Mouse (Mus musculus): Measurements from ENCODE around the gene Rpp25l.
"Not testable (repeated sequence)": the region's sequence is repeated elsewhere in the genome, so short reads cannot be mapped to it uniquely, and the experiment has no call there.

Gene Rpp25l

DNA sequence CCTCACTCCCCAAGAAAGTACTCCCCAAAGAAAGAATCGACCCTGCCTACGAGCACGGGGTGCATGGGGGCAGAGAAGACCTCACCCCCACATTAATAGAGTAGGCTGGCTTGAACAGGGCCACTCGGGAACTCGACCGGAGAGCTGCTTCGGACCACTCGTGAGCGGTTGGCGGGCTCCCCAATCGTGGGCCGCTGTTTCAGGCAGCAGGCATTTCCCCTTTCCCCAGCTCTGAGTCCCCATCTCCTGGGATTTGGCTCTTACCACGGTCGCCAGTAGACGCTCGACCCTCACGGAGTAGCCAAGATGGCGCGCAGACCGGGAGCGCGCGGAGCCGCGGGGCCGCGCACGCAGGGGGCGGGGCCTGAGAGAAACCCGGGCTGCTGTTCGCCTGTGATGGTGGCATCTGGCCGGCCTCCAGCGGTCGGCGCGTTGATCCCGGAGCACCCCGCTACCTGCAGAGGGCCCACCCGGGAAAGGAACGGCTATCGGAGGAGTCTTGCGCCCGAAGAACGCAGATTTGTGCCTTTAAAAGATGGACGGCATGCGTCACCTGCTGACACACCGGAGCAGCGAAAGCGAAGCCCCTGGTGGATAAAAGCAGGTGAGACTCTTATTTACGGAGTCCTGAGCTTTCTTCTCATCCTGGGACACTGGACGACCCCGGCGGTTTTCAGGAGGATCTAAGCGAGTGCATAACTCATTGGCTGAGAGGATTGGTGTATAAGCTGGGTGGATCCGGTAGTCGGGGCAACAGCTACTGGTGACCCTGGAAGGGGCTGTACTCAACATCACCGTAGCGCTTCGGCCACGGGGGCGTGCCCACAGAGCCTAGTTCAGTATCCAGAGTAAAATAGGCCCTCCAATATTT lies at the start of gene Rpp25l:
TSS of gene Rpp25l (minus strand) at position 338 of the 871 bp plus-strand sequence.
- peak; percentile 90 for DNase-seq

DNA sequence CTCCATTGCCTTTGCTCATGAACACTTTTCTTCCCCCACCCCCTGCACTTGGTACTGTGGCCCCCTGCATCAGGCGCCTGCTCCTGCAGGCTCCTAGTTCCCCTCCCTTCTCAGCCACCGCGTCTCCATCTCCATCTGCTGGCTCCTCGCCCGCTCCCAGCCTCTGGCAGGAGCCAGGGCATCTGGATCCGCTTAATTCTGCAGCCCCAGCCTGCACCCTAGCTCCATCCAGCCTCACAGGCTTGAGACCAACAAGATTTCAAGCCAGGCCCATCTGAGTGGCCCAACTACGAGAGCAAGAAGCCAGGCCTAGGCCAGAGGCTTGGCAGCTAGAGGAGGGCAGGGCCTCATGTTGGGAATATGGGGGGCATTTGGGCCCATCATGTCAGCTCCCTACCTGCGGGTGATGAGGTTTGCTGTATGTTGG lies 49.4 kb upstream of the Rpp25l start:
- DNase-seq: not testable (repeated sequence)

DNA sequence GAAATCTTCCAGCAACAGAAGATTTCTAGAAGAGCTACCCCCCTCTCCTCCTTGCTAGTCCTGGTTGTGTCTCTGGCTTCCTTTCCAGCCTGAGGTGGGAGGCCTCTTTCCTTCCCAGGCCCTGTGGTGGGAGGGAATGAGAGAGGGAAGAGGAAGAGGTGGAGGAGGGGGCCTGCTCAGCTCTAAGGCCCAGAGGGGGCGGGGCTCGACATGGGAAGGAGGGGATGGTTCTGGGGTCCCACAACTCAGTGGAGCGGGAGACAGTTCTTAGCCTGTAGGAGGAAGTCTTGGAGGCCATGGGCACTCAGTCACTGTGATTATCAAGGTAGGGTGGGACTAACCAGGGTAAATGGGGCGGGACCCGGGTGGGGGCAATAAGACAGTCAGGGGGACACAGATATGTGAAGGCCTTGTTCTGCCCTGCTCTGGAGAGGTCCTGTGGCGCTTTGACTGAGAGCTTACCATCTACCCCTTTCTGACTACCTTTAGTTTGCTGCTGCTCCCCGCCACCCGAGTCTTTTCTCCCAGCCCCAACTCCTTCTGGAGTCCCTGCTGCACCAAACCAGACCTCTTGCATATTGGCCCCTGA lies 48.9 kb upstream of the Rpp25l start:
- DNase-seq: no peak

DNA sequence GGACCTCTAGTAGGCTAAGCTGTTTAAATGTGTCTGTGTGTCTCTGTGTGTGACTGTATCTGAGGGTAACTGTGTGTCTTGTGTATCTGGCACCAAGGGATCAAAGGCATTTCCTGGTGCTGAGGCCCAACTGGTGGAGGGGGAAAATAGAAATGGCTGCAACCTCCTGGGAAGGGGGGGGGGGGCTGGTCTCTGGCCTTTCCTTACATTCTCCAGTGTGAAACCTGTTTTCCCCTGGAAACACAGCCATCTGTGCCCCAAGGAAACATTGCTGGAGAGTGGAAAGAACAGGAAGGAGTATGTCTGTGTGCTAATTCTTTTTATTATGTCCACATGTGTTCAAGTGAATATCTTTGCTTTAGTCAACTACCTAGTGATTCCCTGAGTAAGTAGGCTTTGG lies 48.3 kb upstream of the Rpp25l start:
- DNase-seq: no peak

DNA sequence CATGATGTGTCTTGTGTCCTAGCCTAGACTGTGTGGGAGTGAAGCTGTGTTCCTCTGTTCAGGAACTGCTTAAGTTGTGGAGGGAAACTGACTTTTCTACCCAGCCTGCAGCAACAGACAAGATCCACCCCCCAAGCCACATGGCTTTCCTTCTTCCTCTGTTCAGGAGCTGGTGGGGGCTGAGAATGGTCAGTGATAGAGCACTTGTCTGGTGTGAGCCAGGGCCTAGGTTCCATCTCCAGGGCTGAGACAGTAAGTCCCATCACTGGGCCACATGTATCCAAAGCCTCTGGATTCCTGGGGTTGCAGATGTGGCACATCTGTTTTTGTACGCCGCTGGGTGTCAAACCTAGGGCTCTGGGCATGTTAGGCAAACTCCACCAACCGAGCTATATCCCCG lies 47.6 kb upstream of the Rpp25l start:
- no peak for DNase-seq

DNA sequence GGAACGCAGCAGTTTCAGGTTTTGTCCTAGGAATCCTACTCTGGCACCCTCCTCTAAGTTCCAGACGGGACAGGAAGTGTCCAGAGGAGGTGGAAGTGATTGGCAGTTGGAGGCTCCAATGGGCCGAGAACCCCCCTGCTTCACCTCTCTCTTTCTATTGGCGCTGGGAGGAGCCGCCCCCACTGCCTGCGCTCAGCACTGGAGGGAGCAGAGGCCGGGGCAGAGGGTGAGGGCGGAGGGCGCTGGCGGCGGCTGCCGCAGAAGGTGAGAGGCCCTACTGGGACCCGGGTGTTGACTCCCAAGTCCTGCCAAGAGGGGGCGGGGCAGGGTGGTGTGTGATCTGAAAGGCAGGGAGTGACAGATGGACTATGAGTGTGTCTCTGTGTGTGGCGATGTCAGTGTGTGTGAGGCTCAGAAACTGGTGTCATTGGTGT lies 47.0 kb upstream of the Rpp25l start:
- peak; percentile 95 for DNase-seq

DNA sequence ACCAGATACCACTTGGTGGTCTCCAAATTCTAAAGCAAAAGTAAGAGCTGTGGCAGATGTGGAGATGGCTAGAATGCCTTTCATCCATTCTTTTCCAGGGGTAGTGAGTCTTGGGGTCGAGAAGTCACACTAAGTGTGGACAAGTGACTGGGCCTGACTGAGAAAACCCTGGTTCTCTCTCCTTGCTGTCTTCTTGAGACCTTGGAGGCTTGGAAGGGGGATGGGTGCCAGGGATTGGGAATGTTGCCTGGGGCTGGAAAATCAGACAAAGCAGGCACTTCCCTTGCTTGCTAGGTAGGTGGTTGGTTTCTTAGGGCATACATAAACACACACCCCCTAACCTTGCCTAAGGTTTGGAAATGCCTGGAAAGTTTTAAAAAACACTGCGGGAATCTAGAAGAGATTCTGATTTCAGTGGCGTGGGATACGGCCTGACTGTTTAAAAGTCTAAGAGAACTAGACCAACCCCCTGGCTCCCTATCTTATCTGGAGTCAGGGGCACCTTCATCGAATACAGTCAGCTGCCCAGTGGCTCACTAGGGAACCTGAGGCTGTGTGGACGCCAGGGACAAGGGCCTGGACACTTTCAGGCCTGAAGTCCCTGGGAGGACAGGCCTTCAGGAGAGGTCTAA lies 46.4 kb upstream of the Rpp25l start:
- no peak for DNase-seq

DNA sequence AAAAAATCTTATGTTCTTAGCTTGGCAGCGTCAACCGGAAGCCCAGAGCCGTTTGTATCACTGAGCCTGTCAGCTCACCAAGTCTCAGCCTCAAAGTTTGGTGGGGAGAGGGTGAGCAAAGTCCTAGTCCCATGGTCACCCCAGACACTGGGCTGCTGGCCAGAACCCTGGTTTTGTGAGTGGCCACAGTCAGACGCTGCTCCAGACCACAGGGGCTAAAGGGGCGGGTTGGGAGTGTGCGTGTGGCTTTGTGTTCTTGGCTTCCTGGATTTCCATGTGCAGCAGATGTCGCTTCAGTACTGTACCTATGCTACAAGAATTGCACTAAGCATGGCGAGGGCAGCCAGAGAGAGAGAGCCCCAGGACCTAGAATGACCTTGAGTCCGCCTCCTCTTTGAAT lies 45.9 kb upstream of the Rpp25l start:
- no peak for DNase-seq

DNA sequence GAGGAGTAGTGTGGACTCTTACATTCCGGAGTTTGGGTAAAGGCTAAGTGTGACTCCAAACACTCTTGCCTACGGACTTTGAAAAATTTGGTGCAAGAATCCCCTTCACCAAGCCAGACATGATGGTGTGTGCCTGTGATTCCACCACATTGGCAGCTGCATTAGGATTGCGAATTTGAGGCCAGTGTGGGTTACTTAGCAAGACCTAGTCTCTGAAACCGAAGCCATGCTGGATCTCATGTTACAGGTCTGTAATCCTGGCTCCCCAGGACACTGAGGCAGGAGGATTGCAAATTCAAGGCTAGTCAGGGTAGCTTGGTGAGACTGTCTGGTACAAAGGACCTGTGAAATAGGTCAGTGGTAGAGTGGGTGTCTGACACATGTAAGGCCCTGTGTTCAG lies 45.4 kb upstream of the Rpp25l start:
- DNase-seq: no peak

DNA sequence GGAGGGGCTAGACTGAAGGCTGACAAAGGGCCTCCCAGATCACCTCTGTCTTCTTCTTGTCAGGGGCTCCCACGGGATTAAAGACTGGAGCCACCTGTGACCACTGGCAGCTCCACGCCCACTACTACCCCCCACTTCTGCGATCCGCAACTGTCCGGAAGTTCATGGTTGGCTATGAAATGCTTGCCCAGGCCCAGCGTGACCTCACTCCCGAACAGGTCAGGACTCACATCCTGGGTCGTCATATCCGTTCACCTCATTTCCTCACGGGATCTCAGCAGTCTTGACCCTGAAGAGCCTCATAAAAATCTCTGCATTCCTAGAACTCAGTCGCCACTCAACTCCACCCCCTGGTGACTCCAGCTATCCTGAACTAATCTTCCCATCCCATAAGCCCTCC lies 44.7 kb upstream of the Rpp25l start:
- no peak for DNase-seq

DNA sequence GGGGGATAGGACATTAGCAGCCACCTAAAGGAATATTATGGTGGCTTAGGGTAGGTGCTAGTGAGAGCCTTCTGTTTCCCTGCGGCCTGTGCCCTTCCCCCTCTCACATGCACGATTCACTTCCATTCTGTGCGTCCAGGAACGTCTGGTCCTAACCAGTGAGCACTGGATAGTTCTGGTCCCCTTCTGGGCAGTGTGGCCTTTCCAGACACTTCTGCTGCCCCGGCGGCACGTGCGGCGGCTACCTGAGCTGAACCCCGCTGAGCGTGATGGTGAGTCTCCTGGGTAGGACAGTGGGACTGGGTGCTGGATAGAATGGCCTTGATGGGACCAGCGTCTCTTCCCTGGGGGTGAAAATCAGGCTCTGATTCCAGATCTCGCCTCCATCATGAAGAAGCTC lies 44.0 kb upstream of the Rpp25l start:
- no peak for DNase-seq

DNA sequence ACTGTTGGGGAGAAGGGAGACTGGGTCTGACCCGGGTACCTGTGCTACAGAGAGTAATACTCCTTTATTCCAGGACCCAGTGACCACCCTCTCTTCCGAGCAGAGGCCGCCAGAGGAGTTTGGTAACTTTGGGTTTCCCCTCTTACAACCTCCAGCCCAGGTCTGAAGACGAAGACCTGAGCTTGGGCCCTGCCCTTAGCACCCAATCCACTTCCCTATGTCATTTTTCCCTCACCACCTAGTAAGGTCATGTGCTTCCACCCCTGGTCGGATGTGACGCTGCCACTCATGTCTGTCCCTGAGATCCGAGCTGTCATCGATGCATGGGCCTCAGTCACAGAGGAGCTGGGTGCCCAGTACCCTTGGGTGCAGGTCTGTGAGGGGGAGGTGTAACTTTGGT lies 43.1 kb upstream of the Rpp25l start:
- no peak for DNase-seq

DNA sequence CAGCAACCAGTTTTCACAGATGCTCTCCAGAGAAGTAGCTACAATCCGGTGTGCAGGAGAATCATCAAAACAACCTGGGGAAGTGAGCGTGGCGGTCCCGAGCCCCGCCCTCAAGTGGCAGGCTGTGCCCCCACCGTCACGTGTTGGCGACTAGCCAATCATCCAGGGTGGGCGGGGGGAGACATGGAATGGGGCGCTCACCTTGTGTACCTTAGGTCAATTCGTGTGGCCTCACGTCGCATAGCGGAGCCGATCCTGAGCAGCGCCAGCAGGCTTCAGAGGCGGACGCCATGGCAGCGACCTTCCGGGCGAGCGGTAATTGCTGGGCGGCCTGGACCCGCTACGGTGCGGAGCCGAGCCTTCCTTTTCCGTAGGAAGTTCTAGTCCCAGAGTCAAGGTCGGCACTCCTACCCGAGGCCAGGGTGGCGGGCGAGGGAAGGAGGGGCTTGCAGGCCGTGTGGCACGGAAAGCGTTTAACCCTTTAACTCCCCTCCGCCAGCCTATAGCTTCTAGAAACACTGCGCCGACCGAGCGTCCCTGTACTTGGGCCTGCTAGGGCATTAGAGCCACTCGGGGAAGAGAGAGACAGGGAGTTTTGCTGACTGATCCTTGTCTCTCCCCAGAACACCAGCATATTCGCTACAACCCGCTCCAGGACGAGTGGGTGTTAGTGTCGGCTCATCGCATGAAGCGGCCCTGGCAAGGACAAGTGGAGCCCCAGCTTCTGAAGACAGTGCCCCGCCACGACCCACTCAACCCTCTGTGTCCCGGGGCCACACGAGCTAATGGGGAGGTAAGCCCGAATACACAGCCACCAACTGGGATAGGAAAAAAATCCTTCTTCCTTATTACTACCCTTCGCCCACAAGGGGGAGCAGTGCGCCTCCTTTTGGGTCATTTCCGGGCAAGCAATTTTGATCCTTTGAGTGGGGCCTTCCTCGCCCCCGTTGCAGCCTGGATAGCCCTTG lies 42.3 kb upstream of the Rpp25l start, which contains the start of gene Sigmar1:
TSS of gene Sigmar1 (minus strand) at position 820 of the 968 bp plus-strand sequence.
- DNase-seq: peak; percentile 88

DNA sequence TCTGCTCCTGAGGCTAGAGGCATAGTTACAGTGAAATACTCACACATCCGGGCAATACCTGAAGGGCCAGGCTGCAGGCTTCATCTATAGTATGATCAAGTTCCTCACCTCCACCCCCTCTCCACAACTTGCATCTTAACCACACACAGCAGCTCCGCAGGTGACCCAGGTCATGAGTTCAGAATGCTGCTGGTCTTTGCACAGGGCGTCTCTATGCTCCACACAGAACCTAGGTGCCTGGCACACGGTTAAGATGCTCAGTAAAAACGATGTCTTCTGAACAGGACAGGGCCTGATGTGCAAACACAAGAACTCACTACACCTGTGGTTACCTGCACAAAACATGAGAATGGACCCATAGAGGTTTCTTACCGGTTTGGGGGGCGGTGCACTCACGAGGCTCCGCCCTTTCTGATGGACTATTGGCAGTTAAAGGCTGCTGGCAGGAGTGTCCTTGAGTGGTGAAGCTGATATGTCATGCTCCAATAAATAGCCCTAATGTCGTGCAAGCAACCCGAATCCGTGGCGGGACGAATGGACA lies 41.5 kb upstream of the Rpp25l start, which contains the start of gene Galt:
TSS of gene Galt (plus strand) at position 432 of the 541 bp plus-strand sequence.
- DNase-seq: no peak

DNA sequence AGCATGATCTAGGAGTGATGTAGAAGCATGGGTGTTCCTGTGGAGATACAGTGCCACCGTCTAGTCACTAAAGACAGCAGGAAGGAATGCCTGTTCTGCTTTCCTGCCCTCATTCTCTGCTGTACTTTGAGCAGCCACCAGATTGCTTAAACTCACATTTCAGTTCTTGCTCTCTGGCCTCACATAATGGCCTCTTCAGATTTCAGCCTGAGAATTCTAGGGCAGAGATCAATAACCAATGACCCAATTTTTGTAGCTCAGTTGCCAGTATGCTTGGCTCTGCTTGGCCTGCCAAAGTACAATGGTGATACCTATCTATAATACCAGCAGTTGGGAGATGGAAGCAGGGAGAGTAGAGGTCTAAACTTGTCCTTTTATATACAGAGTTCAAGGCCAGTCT lies 31.7 kb upstream of the Rpp25l start:
- DNase-seq: no peak

DNA sequence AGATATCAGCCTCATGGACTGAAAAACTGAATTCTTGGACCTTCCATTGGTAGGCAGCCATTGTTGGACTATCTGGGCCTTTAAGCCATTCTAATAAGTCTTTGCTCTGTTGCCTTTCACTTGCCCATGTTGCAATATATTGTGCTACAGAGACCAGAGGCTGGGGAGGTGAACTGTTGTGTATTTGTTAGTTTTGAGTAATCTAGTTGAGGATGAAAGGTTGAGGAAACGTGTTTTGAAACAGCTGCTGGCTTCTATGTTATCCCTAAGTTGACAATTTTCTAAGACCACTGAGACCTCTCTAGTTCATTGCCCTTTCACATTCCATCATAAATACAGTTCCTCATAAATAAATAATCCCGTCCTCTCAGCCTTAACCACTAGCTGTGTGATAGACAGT lies 30.8 kb upstream of the Rpp25l start:
- no peak for DNase-seq

DNA sequence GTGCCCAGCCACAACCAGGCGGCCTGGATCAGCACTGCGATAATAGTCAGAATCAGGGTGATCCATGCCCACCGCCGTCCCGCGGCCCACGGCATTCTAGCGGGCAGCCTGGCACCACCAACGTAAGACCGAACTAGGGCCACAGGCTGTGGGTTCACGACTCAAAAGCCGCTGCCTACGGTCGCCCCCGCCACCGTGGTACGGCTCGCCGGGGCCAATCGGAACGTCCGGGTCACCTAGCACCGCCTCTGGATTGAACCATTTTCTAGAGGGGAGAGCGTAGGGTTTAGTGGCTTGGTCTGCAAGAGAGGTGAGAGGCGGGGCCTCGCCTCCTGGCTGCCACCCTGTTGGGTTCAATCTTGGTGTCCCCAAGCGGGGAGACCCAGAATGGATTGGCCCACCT lies 27.8 kb upstream of the Rpp25l start:
- peak; percentile 99 for DNase-seq

DNA sequence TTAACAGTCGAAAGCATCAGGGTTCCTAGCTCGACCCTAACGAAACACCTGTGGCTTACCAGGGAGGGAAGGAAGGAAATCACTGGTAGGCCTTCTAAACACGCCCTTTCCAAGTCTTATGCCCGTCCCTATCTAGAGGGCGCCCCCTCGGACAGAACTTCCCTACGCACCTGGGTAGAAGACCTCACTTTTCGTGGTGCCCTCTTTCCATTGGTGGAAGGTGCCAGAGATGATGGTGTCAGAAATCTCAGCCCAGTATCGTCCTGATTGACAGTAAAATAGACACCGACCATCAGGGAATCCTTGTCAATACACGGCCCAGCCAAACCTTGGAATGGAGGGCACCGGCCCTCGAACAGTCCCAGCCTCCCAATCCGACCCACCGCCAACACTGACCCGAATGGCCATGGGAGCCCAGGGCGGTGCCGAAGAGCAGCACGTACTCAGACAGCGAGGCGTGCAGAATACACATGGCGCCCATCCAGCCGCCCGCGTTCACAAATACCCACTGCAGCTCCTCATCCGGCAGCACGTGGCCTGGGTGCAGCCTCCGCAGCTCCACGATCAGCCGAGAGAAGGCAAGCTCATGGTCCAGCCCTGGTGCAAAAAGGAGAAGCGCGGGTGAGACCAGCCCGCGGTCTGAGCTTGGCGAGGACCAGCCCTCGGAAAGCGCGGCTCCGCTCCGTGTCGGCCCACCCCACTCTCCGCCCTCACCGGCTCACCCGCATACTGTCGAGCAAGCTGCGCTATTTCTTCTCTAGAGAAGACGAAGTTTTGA lies 27.2 kb upstream of the Rpp25l start:
- peak; percentile 24 for DNase-seq

DNA sequence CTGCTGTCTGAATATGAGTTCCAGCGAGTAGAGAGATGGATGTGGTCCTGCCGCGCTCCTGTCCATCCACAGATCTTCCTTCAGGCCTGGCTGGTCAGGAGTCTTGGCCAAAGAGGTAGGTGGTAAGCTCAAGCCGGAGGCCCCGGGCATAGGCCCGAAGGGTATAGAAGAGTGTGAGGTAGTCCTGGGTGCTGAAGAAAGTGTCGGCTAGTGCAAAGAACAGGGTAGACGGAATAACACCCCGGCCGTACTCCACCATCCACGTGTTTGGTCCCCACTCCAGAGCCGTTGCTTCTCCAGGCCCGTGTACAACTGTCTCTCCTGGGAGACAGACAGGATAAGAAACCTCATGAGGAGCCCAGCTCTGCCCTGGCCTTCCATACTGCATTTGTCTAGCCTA lies 25.9 kb upstream of the Rpp25l start:
- no peak for DNase-seq

DNA sequence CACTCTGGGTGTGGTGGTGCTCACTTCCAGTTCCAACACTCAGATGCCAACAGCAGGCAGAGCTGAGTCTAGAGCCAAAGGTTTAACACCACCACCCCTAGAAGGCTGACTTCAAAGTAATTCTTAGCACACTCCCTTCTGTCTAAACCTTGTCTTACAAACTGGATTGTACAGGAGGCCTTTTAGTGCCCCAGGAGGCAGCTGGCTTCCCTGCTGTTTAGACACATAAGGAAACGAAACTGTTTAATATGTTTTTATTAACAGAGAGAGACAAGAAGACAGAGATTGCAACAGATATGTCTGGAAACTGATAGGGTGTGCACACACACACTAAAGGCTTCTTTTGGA lies 24.9 kb upstream of the Rpp25l start:
- DNase-seq: no peak

DNA sequence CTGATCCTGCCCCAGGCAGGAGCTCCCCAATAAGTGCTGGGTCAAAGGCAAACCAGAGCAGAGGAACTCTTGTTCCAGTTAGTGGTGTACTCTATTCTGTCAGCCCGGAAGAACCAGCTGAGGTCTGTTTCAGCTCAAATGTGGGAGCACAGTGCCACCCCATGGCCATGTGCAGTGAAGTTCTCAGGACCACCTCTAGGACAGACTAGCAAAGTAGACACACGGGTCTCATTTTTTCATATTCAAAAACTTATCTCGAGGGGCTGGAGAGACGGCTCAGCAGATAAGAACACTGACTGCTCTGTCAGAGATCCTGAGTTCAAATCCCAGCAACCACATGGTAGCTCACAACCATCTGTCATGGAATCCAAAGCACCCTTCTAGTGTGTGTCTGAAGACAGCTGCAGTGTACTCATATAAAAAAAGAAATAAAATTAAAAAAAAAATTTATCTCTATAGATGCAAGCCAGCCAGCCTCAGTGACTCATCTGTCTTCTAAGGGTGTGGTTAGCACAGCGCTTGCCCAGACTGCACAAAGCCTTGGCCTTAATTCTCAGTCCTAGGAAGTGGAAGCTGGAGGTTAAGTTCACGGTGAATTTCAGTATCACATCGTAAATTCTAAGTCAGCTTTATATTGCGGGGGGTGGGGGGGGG lies 24.4 kb upstream of the Rpp25l start:
- peak; percentile 86 for DNase-seq
